Mouse (Mus musculus): ENCODE results near the gene Hnrnph2.
A peak's percentile ranks its signal among the peaks of the same experiment; 100 is the strongest.

Hnrnph2 gene

DNA sequence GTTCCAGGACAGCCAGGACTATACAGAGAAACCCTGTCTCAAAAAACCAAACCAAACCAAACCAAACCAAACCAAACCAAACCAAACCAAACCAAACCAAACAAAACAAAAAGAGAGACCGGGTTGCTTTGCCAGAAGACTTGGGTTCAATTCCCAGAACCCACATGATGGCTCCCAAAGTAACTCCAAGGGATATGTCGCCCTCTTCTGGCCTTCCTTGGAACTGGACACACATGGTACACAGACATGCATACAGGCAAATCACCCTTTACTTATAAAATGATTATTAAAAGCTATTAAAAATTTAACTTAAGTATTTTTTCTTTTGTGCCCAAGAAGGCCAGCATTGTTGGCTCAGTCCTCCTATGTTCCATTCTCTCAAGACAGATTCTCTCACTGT lies 13.3 kb downstream of the Hnrnph2 start:
- no peak for DNase-seq (ENCODE audit: low read depth)

- no peak for DNase-seq (ENCODE audit: low read depth)
Measured at GRCm38 (mm10) chrX:134619695-134620094, 18.7 kb downstream of the Hnrnph2 start.

GRCm38 (mm10) chrX:134620254-134620865 lies 19.4 kb downstream of the Hnrnph2 start:
- DNase-seq (ENCODE audit: low read depth), result no peak

DNA sequence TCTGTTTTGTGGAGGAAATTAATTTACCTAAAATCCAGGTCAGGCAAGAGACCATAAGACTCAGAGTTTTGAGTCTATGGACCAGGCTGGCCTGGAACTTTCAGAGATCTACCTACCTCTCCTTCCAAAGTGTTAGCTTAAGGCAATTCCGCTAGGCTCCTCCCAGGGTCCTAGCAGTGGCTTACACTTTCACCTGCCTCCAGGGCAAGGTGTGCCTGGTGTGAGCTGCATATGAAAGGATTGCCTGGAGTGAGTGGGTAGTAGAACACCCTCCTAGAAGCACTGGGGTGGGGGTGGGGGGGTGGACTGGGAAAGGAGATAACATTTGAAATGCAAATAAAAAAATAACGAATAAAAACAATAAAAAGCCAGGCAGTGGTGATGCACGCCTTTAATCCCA lies 20.7 kb downstream of the Hnrnph2 start:
- DNase-seq (ENCODE audit: low read depth), result no peak

- no peak for DNase-seq (ENCODE audit: low read depth)
Measured at GRCm38 (mm10) chrX:134623350-134623749, 22.4 kb downstream of the Hnrnph2 start.

- no peak for DNase-seq (ENCODE audit: low read depth)
Measured at GRCm38 (mm10) chrX:134628200-134628599, 27.2 kb downstream of the Hnrnph2 start.

DNA sequence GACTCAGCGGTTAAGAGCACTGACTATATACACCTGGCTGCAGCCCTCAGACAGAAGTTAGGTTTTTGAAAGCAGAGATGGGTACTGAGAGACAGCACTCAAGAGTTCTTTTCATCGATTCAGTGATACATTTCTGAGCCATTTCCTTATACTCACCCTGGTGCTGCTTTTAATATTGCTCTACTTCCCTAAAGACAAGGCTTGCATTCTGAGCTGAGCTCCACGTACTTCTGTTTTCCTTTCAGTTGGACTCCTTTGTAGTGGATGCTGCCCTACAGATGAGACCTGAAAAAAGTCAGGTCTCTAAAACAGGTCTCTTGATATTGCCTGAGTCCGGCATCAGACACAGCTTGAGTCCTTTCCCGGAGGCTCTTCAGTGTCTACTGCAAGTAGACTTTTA lies 31.7 kb downstream of the Hnrnph2 start:
- no peak for DNase-seq (ENCODE audit: low read depth)

- no peak for DNase-seq (ENCODE audit: low read depth)
Measured at GRCm38 (mm10) chrX:134635111-134635510, 34.1 kb downstream of the Hnrnph2 start.

GRCm38 (mm10) chrX:134635860-134636259 lies 34.9 kb downstream of the Hnrnph2 start:
- no peak for DNase-seq (ENCODE audit: low read depth)

DNA sequence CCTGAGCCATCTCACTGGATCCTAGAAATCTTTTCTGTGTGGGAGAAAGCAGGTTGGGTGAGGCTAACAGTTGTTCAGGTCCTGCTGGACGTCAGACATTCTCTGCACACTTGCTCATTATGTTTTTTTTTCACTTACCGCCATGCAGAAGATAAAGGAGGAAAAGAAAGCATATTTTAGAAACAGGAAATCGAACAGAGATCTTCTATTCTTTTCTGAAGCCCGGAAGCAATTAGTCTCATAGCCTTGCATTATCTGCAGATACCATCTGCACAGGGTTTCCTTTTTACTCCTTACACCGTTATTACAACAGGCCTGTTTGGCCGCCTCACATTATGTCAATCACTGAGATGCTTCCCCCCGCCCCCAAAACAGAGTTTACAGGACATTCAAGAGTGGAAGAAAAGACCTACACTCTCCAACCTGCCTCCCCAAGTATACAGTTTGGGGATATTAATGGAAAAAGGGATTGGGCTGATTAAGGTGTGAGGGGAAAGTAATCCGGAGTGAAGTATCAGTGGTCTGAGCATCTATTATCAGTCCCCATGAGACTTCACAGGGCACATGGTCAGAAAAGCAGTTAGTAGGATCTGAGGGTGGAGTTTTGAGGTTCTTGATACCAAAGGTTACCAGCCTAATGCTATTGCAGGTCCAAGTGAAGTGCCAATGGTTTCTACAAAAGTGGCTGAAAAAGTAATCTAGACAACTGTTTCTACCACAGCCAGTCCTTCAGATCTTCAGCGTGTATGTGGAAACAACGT lies 40.2 kb downstream of the Hnrnph2 start:
- DNase-seq (ENCODE audit: low read depth), result peak; percentile 17

- no peak for DNase-seq (ENCODE audit: low read depth)
Measured at GRCm38 (mm10) chrX:134646338-134646737, 45.4 kb downstream of the Hnrnph2 start.

DNA sequence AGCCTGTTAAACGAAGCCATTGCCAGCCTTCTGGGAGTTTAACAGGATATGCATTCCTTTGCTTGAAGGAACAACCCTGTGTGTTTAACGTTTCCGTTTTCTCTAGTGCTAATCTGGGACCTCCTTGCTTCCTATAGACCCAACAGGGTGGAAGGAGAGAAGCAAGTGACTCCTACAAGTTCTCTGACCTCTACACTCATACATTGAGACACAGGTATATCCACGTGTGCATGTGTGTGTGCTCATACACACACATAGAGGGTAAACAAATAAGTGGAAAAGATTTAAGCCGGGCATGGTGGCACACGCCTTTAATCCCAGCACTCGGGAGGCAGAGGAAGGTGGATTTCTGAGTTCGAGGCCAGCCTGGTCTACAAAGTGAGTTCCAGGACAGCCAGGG lies 46.4 kb downstream of the Hnrnph2 start:
- DNase-seq (ENCODE audit: low read depth), result no peak

DNA sequence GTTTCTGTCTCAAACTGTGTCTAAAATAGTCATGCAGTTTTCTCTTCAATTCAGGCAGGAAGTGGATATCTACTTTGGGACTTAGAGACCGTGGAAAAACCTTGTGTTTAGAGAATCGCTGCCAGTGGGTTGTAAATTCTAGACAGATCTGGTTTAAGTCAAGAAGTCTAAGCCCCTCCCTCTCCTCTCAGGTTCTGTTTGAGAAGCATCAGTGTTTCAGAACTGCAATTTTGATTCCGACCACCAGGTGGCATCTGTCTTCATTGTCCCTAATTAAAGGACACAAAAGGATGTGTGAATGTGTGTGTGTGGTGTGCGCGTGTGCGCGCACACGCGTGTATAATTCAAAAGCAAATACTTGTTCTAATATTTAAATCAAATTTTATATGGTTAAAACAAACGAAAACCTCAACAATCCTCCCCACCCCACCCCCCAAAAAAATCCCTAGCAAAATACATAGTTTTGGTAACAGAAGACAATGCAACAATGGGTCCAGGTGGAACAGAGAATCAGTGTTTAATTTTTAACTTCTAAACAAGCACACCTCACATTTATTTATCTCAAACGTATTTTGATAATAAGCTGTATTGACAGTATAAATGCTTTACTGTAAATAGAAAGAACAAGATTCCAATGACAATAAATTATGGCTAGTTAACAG lies 47.2 kb downstream of the Hnrnph2 start:
- DNase-seq (ENCODE audit: low read depth), result peak; percentile 74

GRCm38 (mm10) chrX:134652061-134652460 lies 51.1 kb downstream of the Hnrnph2 start:
- DNase-seq (ENCODE audit: low read depth), result no peak

All from c-Kit-positive CD71-negative TER-119-negative erythroid progenitor cells, embryonic 14.5 days (primary cell).